Comparison of ENCODE assay signal across 8 mouse cellular contexts in the genomic region with DNA sequence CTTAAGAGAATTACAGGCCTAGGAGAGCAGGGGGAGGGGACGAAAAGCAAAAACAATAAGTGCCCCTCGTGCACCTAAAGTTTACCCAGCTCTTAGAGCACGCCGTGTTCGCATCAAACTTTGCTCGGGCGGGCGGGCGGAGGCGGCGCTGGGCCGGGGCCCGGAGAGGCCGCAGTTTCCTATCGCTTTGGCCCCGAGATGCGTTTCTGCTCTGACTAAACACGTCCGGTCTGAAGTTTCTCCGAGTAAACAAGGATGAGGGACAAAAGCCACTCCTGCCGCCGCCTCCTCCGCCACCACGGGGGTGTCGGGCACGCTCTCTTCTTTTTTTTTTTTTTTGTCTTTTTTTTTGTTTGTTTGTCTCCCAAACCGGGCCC. TPM values are rescaled to one million over a fixed set of nuclear protein-coding genes. Genes with fewer than 3 reads are reported as not detected.
DNase-seq lines count a peak whose midpoint lies in the region; ATAC-seq and TF ChIP-seq lines count a peak whose summit lies in the region.

No protein-coding gene starts in this region.

- DNase-seq in cerebellum, adult 2 months: no peak
- DNase-seq in cerebellum, adult 9-10 months: no peak
- DNase-seq in Muller cell, postnatal 12 days (ENCODE audit: inconsistent ontology term): peak; percentile 78
- DNase-seq in lung, postnatal 25 days (ENCODE audit: low spot score): peak; percentile 80
- no peak for DNase-seq in thymus, postnatal 0 days (ENCODE audit: low spot score)

- no peaks in the 10 kb centered on the region for H3K9me3 ChIP-seq in forebrain, embryonic 13.5 days (replicated peaks)
- no peaks in the 10 kb centered on the region for H3K9me3 ChIP-seq in kidney, embryonic 15.5 days (replicated peaks)

- H3K27me3 ChIP-seq in cerebellum, adult 2 months (ENCODE audit: control insufficient read depth, insufficient read depth, low read length): no peaks in the 10 kb centered on the region
- H3K27me3 ChIP-seq in forebrain, embryonic 13.5 days: no peaks in the 10 kb centered on the region
- no peaks in the 10 kb centered on the region for H3K27me3 ChIP-seq in kidney, embryonic 15.5 days
- H3K27me3 ChIP-seq in small intestine, adult 2 months (ENCODE audit: control insufficient read depth, insufficient read depth, low read length): no peaks in the 10 kb centered on the region

- no peak for TF ChIP-seq POLR2A in cerebellum, adult 2 months (IDR thresholded peaks at IDR 0.05; ENCODE audit: borderline replicate concordance, insufficient read depth, low read length)
- TF ChIP-seq POLR2A in small intestine, adult 2 months (IDR thresholded peaks at IDR 0.05; ENCODE audit: low read depth, low read length): no peak; the same call in 1 of the 2 replicates

- H3K27ac ChIP-seq in cerebellum, adult 2 months (ENCODE audit: insufficient read depth, low read length): peak overlapping the region; percentile 89
- H3K27ac ChIP-seq in forebrain, embryonic 13.5 days: peak overlapping the region; percentile 100
- H3K27ac ChIP-seq in kidney, embryonic 15.5 days: peak overlapping the region; percentile 98
- peak overlapping the region; percentile 89 for H3K27ac ChIP-seq in small intestine, adult 2 months (ENCODE audit: insufficient read depth, low read depth, low read length)

- under 1% methylated on average over 27 of the region's 27 CpGs for WGBS in cerebellum, adult 2 months
- WGBS in forebrain, embryonic 13.5 days: under 1% methylated on average over 27 of the region's 27 CpGs
- WGBS in kidney, embryonic 15.5 days: 0% methylated on average over 27 of the region's 27 CpGs
- 1% methylated on average over 27 of the region's 27 CpGs for WGBS in small intestine, adult 2 months

- peak overlapping the region; percentile 99 for H3K9ac ChIP-seq in forebrain, embryonic 13.5 days
- peak overlapping the region; percentile 86 for H3K9ac ChIP-seq in kidney, embryonic 15.5 days

- no peak for TF ChIP-seq CTCF in cerebellum, adult 2 months (IDR thresholded peaks at IDR 0.05; ENCODE audit: borderline replicate concordance, insufficient read depth, low read depth, low read length)
- no peak for TF ChIP-seq CTCF in small intestine, adult 2 months (IDR thresholded peaks at IDR 0.05; ENCODE audit: extremely low read depth, insufficient read length, insufficient replicate concordance, low read depth, low read length)

- peaks cover 25% of the 10 kb centered on the region for H3K36me3 ChIP-seq in forebrain, embryonic 13.5 days (ENCODE audit: poor library complexity, severe bottlenecking)
- H3K36me3 ChIP-seq in kidney, embryonic 15.5 days: peaks cover 25% of the 10 kb centered on the region
- peaks cover 9% of the 10 kb centered on the region for H3K36me3 ChIP-seq in small intestine, adult 2 months (ENCODE audit: control insufficient read depth, insufficient read depth, low read length)

- peak overlapping the region; percentile 85 for H3K4me3 ChIP-seq in cerebellum, adult 2 months (replicated peaks; ENCODE audit: insufficient read depth, low read depth, low read length)
- H3K4me3 ChIP-seq in forebrain, embryonic 13.5 days: peak overlapping the region; percentile 84
- H3K4me3 ChIP-seq in kidney, embryonic 15.5 days (replicated peaks): peak overlapping the region; percentile 63
- peak overlapping the region; percentile 93 for H3K4me3 ChIP-seq in small intestine, adult 2 months (ENCODE audit: low read depth, low read length)

- peak overlapping the region; percentile 94 for H3K4me2 ChIP-seq in forebrain, embryonic 13.5 days
- H3K4me2 ChIP-seq in kidney, embryonic 15.5 days: peak overlapping the region; percentile 80

- H3K4me1 ChIP-seq in cerebellum, adult 2 months (ENCODE audit: control insufficient read depth, insufficient read depth, low read length): no peaks in the 10 kb centered on the region
- H3K4me1 ChIP-seq in forebrain, embryonic 13.5 days: peaks cover 29% of the 10 kb centered on the region
- H3K4me1 ChIP-seq in kidney, embryonic 15.5 days: peaks cover 23% of the 10 kb centered on the region
- peaks cover 2% of the 10 kb centered on the region for H3K4me1 ChIP-seq in small intestine, adult 2 months (ENCODE audit: control insufficient read depth, insufficient read depth, insufficient read length, low read length)

- ATAC-seq in forebrain, embryonic 13.5 days: no peak
- no peak for ATAC-seq in kidney, embryonic 15.5 days (replicated peaks; ENCODE audit: low FRiP score)

RNA-seq across cellular contexts. Expression of gene Gm42791, which starts 56.2 kb away (rescaled TPM):
- not detected in 2 replicates for polyA plus RNA-seq in cerebellum, adult 2 months (2012; rRNA removed)
- 3.5 and 10.1 TPM in 2 replicates for polyA plus RNA-seq in forebrain, embryonic 13.5 days (2015; fragmentation: Nextera tagmentation; extraction: Ambion mirVana)
- 3.2 TPM in 1 of 2 replicates, not detected in the other for polyA plus RNA-seq in kidney, embryonic 15.5 days (2015; fragmentation: Nextera tagmentation; extraction: Ambion mirVana)
- polyA plus RNA-seq in small intestine, adult 2 months (2012; rRNA removed): not detected in 2 replicates
- polyA plus RNA-seq in thymus, postnatal 0 days (2015; fragmentation: Nextera tagmentation; extraction: Ambion mirVana): 0.79 TPM in 1 of 2 replicates, not detected in the other

Comparison
In these comparisons a context has a peak if more than half of its experiments do, and no peak if none do; other contexts are left out.
1. DNase-seq: peak in Muller cell, postnatal 12 days (single experiment) and lung, postnatal 25 days (single experiment); none in cerebellum, adult 2 months (0 of 2), cerebellum, adult 9-10 months (single experiment) and thymus, postnatal 0 days (single experiment).
2. Peak in every context shown above with its lines, with median percentiles within 50 percentile points of each other: H3K27ac ChIP-seq and H3K4me3 ChIP-seq.